ENCODE assay signal across 25 mouse cellular contexts in the genomic region with DNA sequence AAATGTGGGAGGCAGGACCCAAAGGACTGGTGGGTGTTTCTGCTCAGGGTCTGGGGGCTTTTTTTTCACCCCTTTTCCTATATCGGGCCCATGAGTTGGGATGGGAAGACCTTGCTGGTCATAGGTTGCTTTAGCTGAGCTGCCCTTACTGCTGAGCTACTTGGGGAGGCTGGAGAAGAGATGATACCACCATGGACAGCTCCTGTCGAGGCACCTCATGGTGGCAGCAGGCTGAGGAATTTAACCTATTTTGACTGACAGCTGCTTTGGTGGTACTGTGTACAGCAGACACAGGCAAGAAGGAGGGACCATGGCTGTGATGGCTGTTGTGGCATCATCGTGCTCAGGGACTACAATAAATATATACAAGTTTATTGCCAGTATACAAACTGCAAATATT.
DNase-seq lines count a peak whose midpoint lies in the region; ATAC-seq and TF ChIP-seq lines count a peak whose summit lies in the region.
"Had no signal": no experiment of that assay in that cellular context is flagged by ENCODE, and none has a peak within 500 bp of the region (broad histone marks: within the 10 kb centered on the region; RNA-seq: fewer than 3 reads in every experiment).

No protein-coding gene starts in this region.

- H3K9me3 ChIP-seq in midbrain, embryonic 11.5 days (ENCODE audit: control insufficient read depth, low read length) = no peaks in the 10 kb centered on the region
- H3K9me3 ChIP-seq: heart, embryonic 13.5 days; hindbrain, embryonic 13.5 days; kidney, embryonic 15.5 days; liver, embryonic 13.5 days; neural tube, embryonic 13.5 days had no signal

- intact Hi-C loops in left cerebral cortex, adult 2 months (cut with DNase I) = no loop called here

- H3K4me1 ChIP-seq in midbrain, embryonic 11.5 days (ENCODE audit: control insufficient read depth, insufficient read depth, low read length) = no peaks in the 10 kb centered on the region
- H3K4me1 ChIP-seq: heart, embryonic 13.5 days; hindbrain, embryonic 13.5 days; kidney, embryonic 15.5 days; liver, embryonic 13.5 days; neural tube, embryonic 13.5 days had no signal

- ATAC-seq in midbrain, embryonic 11.5 days (ENCODE audit: low FRiP score) = no peak
- ATAC-seq: midbrain, embryonic 16.5 days had no signal

- no peak for TF ChIP-seq CTCF in left cerebral cortex, adult 2 months (IDR thresholded peaks at IDR 0.05)

- no peak overlapping the region for H3K4me3 ChIP-seq in midbrain, embryonic 11.5 days (ENCODE audit: low read depth, low read length)
- no peak overlapping the region for H3K4me3 ChIP-seq in left cerebral cortex, adult 2 months
- H3K4me3 ChIP-seq: heart, adult 2 months; heart, embryonic 13.5 days; hindbrain, embryonic 13.5 days; kidney, embryonic 15.5 days; layer of hippocampus, adult 2 months; liver, embryonic 13.5 days; myocyte; neural tube, embryonic 13.5 days had no signal

- no peak overlapping the region for H3K9ac ChIP-seq in midbrain, embryonic 11.5 days (ENCODE audit: low read length)
- H3K9ac ChIP-seq: heart, embryonic 13.5 days; hindbrain, embryonic 13.5 days; kidney, embryonic 15.5 days; liver, embryonic 13.5 days; neural tube, embryonic 13.5 days had no signal

- 69% methylated on average over 3 of the region's 3 CpGs for WGBS in midbrain, embryonic 11.5 days

- no peak overlapping the region for H3K4me2 ChIP-seq in midbrain, embryonic 11.5 days
- H3K4me2 ChIP-seq: heart, embryonic 13.5 days; hindbrain, embryonic 13.5 days; kidney, embryonic 15.5 days; liver, embryonic 13.5 days; neural tube, embryonic 13.5 days had no signal

- no peak overlapping the region for H3K27ac ChIP-seq in midbrain, embryonic 11.5 days (ENCODE audit: low read depth, low read length)
- no peak overlapping the region for H3K27ac ChIP-seq in left cerebral cortex, adult 2 months
- H3K27ac ChIP-seq: heart, adult 2 months; heart, embryonic 13.5 days; hindbrain, embryonic 13.5 days; kidney, embryonic 15.5 days; layer of hippocampus, adult 2 months; liver, embryonic 13.5 days; macrophage; neural tube, embryonic 13.5 days had no signal

- DNase-seq in kidney, postnatal 10 days = peak; percentile 6
- no peak for DNase-seq in kidney, postnatal 36 days
- peak; percentile 56 for DNase-seq in ES-CJ7 (ENCODE audit: low read depth, low spot score)
- DNase-seq in ZHBTc4 (ENCODE audit: low read depth, low spot score) = peak; percentile 59
- peak; percentile 18 for DNase-seq in yolk sac, embryonic 10.5 days (ENCODE audit: low spot score)
- DNase-seq in midbrain, embryonic 11.5 days (ENCODE audit: low spot score, missing footprints) = no peak
- DNase-seq in left cerebral cortex, adult 2 months (ENCODE audit: extremely low spot score in 1 of 2, low spot score in 2 of 2) = no peak
- DNase-seq: cerebellum, adult 11-12 months; cerebellum, postnatal 14 days; gastrocnemius, postnatal 25 days; heart, adult 2 months; kidney, adult 11 months; liver, embryonic 13.5 days; lung, adult 2 months; retina, postnatal 1 day; right cerebral cortex, postnatal 25 days; spleen, adult 18-20 months had no signal

- H3K36me3 ChIP-seq in midbrain, embryonic 11.5 days (ENCODE audit: control insufficient read depth, insufficient read depth, low read length) = no peaks in the 10 kb centered on the region
- H3K36me3 ChIP-seq: heart, embryonic 13.5 days; hindbrain, embryonic 13.5 days; kidney, embryonic 15.5 days; liver, embryonic 13.5 days; neural tube, embryonic 13.5 days had no signal

- no peaks in the 10 kb centered on the region for H3K27me3 ChIP-seq in midbrain, embryonic 11.5 days (ENCODE audit: control insufficient read depth, insufficient read depth, low read length)
- H3K27me3 ChIP-seq: heart, embryonic 13.5 days; hindbrain, embryonic 13.5 days; kidney, embryonic 15.5 days; liver, embryonic 13.5 days; neural tube, embryonic 13.5 days had no signal

Comparison
In these comparisons a context has a peak if more than half of its experiments do, and no peak if none do; other contexts are left out.
1. DNase-seq: peak in kidney, postnatal 10 days (single experiment), ES-CJ7 (single experiment), ZHBTc4 (single experiment) and yolk sac, embryonic 10.5 days (single experiment); none in kidney, postnatal 36 days (0 of 2), midbrain, embryonic 11.5 days (single experiment) and left cerebral cortex, adult 2 months (0 of 2).